In the genomic region with DNA sequence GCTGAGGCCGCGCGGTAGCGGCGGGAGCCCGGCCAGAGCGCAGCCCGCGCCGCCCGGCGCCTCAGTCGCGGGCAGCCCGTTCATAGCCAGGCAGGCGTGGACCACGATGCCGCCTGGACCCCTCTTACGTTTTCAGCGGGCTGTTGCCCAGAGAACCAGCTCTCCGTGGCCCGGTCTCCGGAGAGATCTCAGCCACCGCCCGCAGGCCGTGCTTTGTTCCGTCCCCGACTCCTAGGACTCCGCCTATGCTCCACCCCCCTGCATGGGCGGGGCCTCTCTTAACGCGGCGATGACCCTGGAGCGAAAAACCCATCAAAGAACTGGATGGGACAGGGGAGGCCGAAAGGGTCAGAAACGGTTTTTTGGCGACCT, we compare ENCODE assay signal across 8 mouse cellular contexts. TPM values are rescaled to one million over a fixed set of nuclear protein-coding genes. Genes with fewer than 3 reads are reported as not detected.
DNase-seq lines count a peak whose midpoint lies in the region; ATAC-seq and TF ChIP-seq lines count a peak whose summit lies in the region.

A gene (minus strand): TSS at position 210 of the 372 bp plus-strand sequence.

- peak within 1 kb of the TSS; percentile 87 to 88 for H3K4me3 ChIP-seq in ES-E14 (ENCODE audit: insufficient read depth in 1 of 2, low read depth in 1 of 2, low read length in 2 of 2, poor library complexity in 1 of 2, severe bottlenecking in 1 of 2)
- H3K4me3 ChIP-seq in forebrain, embryonic 15.5 days, result peak within 1 kb of the TSS; percentile 96
- H3K4me3 ChIP-seq in lung, embryonic 14.5 days (ENCODE audit: low read depth, low read length), result peak within 1 kb of the TSS; percentile 83
- peak within 1 kb of the TSS; percentile 70 for H3K4me3 ChIP-seq in olfactory bulb, adult 2 months (ENCODE audit: insufficient read depth, low read depth, low read length)

- TF ChIP-seq CTCF in lung, embryonic 14.5 days (IDR thresholded peaks at IDR 0.05; ENCODE audit: low read depth), result no peak
- no peak for TF ChIP-seq CTCF in olfactory bulb, adult 2 months (IDR thresholded peaks at IDR 0.05; ENCODE audit: insufficient read depth, low read depth, low read length)

- intact Hi-C loops in heart, postnatal 14 days (cut with DNase I), result loop anchor here (2.0 to 5.0 kb wide), 2 partner anchors 41 to 162 kb away; a partner anchor contains a TSS

- 0% methylated on average over 37 of the region's 37 CpGs for WGBS in forebrain, embryonic 15.5 days
- under 1% methylated on average over 37 of the region's 37 CpGs for WGBS in lung, embryonic 14.5 days
- WGBS in olfactory bulb, adult 2 months, result under 1% methylated on average over 37 of the region's 37 CpGs

- no peaks in the 10 kb centered on the region for H3K27me3 ChIP-seq in forebrain, embryonic 15.5 days
- H3K27me3 ChIP-seq in lung, embryonic 14.5 days (ENCODE audit: insufficient read depth, low read length), result no peaks in the 10 kb centered on the region

- no peaks in the 10 kb centered on the region for H3K9me3 ChIP-seq in ES-E14 (ENCODE audit: control insufficient read depth, insufficient read depth, low read depth, low read length)
- no peaks in the 10 kb centered on the region for H3K9me3 ChIP-seq in forebrain, embryonic 15.5 days
- no peaks in the 10 kb centered on the region for H3K9me3 ChIP-seq in lung, embryonic 14.5 days (ENCODE audit: low read depth, low read length)

- H3K4me1 ChIP-seq in ES-E14 (ENCODE audit: control insufficient read depth in 2 of 2, insufficient read depth in 2 of 2, low read length in 2 of 2, poor library complexity in 1 of 2), result peaks cover 2 to 32% of the 10 kb centered on the region in 2 experiments; a peak in 2 of 4 replicates
- H3K4me1 ChIP-seq in forebrain, embryonic 15.5 days, result peaks cover 66% of the 10 kb centered on the region
- peaks cover 38% of the 10 kb centered on the region for H3K4me1 ChIP-seq in lung, embryonic 14.5 days (ENCODE audit: insufficient read depth)
- H3K4me1 ChIP-seq in olfactory bulb, adult 2 months (ENCODE audit: control insufficient read depth, insufficient read depth, low read length), result peaks cover 31% of the 10 kb centered on the region

- peak; percentile 89 for TF ChIP-seq POLR2A in olfactory bulb, adult 2 months (IDR thresholded peaks at IDR 0.05; ENCODE audit: insufficient read depth, low read depth, low read length)

- DNase-seq in ES-E14 (ENCODE audit: low read depth, low spot score), result peak; percentile 81
- peak; percentile 75 for DNase-seq in cerebellum, adult 11 months
- peak; percentile 91 to 93 for DNase-seq in heart, postnatal 14 days
- DNase-seq in layer of hippocampus, adult 18-20 months (ENCODE audit: low spot score in 2 of 2), result peak; percentile 73 to 86
- peak; percentile 95 for DNase-seq in lung, embryonic 14.5 days
- DNase-seq in thymus, adult 18-20 months, result peak; percentile 70 to 79

- H3K9ac ChIP-seq in ES-E14 (ENCODE audit: insufficient read depth, low read depth, low read length, poor library complexity, severe bottlenecking), result peak within 1 kb of the TSS; percentile 89
- H3K9ac ChIP-seq in forebrain, embryonic 15.5 days (replicated peaks), result peak within 1 kb of the TSS; percentile 99
- peak within 1 kb of the TSS; percentile 91 for H3K9ac ChIP-seq in lung, embryonic 14.5 days

- peaks cover 8% of the 10 kb centered on the region for H3K36me3 ChIP-seq in ES-E14 (ENCODE audit: control insufficient read depth, insufficient read depth, low read length, poor library complexity, severe bottlenecking)
- peaks cover 10% of the 10 kb centered on the region for H3K36me3 ChIP-seq in forebrain, embryonic 15.5 days
- peaks cover 15% of the 10 kb centered on the region; the same call in 1 of the 2 replicates for H3K36me3 ChIP-seq in lung, embryonic 14.5 days (ENCODE audit: insufficient read depth)

- in situ Hi-C loops in ES-E14 (cut with MboI; ENCODE audit: low sequenced_read_pairs in 2 of 2, unreplicated experiment in 2 of 2), result no loop called here

- no peak within 1 kb of the TSS for H3K27ac ChIP-seq in ES-E14 (ENCODE audit: insufficient read depth, low read depth, low read length, poor library complexity, severe bottlenecking)
- peak within 1 kb of the TSS; percentile 96 for H3K27ac ChIP-seq in forebrain, embryonic 15.5 days (replicated peaks)
- peak within 1 kb of the TSS; percentile 81 for H3K27ac ChIP-seq in lung, embryonic 14.5 days (ENCODE audit: low read depth)
- peak within 1 kb of the TSS; percentile 57 for H3K27ac ChIP-seq in olfactory bulb, adult 2 months (ENCODE audit: insufficient read depth, low read depth, low read length)

- peak within 1 kb of the TSS; percentile 99 for H3K4me2 ChIP-seq in forebrain, embryonic 15.5 days (replicated peaks)
- H3K4me2 ChIP-seq in lung, embryonic 14.5 days, result peak within 1 kb of the TSS; percentile 92

- ATAC-seq in forebrain, embryonic 15.5 days (replicated peaks), result peak; percentile 77
- peak; percentile 68 for ATAC-seq in lung, embryonic 14.5 days (ENCODE audit: insufficient read depth)

TF ChIP-seq in ES-E14, 5 proteins besides CTCF, POLR2A, EP300 and RAD21:
- TF ChIP-seq CHD2 (IDR thresholded peaks at IDR 0.05; ENCODE audit: low read depth, low read length), result no peak

RNA-seq across cellular contexts. Expression of the gene that starts here (rescaled TPM):
- 12.3 and 16.4 TPM in 2 replicates for total RNA-seq in ES-E14 (2012; rRNA removed)
- 190 and 200 TPM in 2 replicates for polyA plus RNA-seq in forebrain, embryonic 15.5 days (2015; fragmentation: Nextera tagmentation; extraction: Ambion mirVana)
- total RNA-seq in heart, postnatal 14 days (2021), result 10 to 100 TPM; 38.6 to 40.1 TPM
- 10 to 100 TPM; 28.5 to 28.6 TPM for total RNA-seq in layer of hippocampus, adult 18-20 months (2021)
- 108 and 116 TPM in 2 replicates for polyA plus RNA-seq in lung, embryonic 14.5 days (2014; fragmentation: Nextera tagmentation; extraction: Ambion mirVana)
- not detected in 2 replicates for polyA plus RNA-seq in olfactory bulb, adult 2 months (2012; ENCODE audit: insufficient read depth, insufficient read length, low replicate concordance, missing spikeins)
